Mouse (Mus musculus) ES-CJ7 (cell line): ENCODE results near the gene Gne.

Experiments
- DNase-seq: peaks from one replicate; pipeline ENCODE4 v3.0.0; 2011; ENCODE audit warnings: low read depth, low spot score

The Gne gene

GRCm38 (mm10) chr4:44083945-44084344 lies at the start of gene Gne:
Gene Gne, minus strand, starts transcription at chr4:44084177.
- DNase-seq, result no peak

- DNase-seq, result no peak
These were observed 42.8 kb upstream of the Gne start for GRCm38 (mm10) chr4:44126805-44127204.

DNA sequence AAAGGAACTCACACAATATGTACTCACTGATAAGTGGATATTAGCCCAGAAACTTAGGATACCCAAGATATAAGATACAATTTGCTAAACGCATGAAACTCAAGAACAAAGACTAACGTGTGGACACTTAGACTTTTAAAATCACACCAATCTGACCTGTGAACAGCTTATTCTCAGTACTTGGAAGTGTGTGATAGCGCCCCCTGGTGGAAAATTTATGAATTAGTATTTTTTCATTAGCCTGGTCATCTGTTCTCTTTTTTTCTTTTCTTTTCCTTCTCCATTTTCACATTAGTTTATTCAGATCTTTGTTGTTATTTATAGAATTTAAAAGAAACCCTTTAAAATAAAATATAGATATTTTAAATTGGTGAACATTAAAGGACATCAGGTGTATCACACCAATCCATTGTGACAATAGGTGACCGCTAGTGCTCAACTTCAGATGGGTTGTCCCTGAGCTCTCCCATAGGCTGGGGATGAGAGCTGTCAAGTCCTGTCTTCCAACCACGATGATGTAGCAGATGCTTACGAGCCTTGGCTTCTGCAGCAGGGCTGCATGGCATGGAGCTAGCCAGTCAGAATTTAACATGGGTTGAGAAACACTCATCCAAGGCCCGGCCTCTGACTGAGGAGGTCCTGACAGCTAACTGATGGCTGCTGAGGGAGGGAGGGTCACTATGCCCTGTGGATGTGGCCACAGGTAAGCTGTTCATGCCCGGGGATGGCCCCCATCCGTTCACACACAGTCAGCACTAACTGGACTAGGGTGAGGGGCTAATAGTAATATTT lies 35.6 kb upstream of the Gne start:
- peak; percentile 49 for DNase-seq

DNA sequence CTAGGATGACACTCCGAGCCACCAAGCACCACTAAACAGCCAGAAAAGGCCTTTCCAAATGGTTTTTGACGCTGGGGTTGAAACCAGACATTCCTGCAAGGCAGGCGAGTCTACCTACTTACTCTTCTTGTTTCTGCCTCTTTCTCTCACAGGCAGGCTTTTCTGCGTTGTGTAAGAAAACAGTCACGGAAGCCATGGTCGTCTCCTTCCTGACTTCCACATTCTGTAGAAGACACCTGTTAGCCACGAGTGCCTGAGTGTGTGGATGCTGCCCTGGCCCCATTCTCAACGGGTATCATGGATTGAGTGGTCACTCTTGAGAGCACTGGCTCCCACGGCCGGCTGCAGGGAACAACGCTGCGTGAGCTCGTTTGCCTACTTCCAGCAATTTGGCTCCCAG lies 31.1 kb upstream of the Gne start:
- no peak for DNase-seq

- DNase-seq, result no peak
These were observed 29.6 kb upstream of the Gne start for GRCm38 (mm10) chr4:44113393-44114138.

DNA sequence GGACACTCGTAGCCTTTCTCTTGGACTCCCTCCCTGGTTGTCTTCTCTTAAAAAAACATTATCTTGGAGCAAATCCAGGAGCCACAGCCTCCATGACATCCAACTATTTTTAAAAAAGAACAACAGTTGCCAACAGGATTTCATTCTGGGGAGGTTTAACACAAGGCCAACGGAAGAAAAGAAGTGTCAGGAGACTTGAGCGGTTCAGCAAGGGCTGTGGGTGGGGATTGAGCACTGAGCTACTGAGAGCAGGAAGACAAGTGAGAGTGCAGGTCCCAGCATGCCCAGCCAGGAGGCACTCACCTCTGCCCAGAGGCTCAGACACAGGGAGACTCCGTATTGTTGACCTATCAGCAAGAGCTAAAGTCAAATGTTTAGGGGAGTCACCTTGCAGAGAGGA lies 28.8 kb upstream of the Gne start:
- peak; percentile 17 for DNase-seq

DNA sequence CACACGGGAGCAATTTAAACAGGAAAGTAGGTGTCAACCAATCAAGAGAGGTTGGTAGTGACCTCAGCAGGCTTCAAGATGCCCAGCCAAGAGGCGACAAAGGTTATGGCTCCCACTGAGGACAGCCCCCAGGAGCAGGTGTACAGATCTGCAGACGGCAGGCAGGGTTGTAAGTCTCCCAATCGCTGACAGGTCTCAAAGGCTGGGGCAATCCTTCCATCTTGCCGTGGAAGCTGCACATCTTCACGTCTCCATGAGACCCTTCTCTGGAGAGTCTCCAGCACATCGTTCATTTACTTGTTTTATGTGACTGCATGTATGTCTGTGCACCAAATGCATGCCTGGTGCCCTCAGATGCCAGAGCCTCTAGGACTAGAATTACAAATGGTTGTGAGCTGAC lies 26.8 kb upstream of the Gne start:
- DNase-seq, result no peak

GRCm38 (mm10) chr4:44108297-44108696 lies 24.3 kb upstream of the Gne start:
- no peak for DNase-seq

DNA sequence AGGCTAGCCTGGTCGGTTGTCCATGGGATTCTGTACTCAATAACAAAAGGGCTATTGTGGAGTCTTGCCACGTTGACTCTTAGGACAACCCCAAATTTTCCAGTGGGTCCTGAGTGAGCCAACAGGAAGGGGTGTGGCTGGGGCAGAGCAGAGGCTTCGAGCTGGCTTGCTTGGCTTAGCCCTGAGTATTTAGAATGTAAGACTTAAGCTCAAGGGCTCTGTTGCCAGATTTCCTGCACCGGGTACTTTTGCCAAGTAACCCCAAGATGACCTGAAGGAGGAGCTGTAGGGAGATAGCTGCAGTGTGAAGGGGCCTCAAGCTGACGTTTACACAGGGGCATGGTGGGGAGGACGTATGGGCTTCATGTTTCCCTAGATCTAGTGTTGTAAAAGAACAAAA lies 23.4 kb upstream of the Gne start:
- DNase-seq, result no peak

GRCm38 (mm10) chr4:44106297-44106821 lies 22.4 kb upstream of the Gne start:
- DNase-seq, result peak; percentile 20

DNA sequence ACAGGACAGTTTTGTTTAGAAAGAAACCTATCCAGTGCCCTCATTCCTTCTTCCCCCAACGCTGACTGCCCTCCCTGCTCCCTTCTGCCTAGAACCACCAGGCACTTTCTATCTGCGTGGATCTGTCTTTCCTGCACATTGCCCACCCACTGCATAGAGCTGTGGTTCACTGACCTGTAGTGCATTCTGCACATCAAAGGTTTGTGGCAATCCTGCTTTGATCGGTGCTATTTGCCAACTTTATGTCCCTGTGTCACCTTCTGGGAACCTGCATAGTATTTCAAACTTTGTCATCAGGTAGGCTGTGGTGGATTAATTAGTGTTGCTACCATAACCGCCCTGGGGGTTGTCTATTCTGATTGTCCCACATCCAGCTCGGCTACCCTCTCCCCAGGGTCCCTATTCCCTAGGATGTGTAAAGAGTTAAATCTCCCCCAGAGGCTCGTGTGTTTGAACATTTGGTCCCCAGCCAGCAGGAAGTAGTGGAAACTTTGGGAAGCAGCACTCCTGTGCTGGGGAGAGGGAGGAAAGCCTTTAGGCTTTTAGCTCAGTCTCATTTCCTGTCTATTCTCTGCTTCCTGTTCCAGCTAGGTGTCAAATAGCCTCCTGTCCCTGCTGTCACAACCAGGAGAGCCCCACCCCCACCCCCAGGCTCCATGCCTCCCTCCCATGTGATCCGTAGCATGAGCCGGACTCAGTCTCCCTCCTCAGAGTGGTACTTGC lies 20.4 kb upstream of the Gne start:
- no peak for DNase-seq

DNA sequence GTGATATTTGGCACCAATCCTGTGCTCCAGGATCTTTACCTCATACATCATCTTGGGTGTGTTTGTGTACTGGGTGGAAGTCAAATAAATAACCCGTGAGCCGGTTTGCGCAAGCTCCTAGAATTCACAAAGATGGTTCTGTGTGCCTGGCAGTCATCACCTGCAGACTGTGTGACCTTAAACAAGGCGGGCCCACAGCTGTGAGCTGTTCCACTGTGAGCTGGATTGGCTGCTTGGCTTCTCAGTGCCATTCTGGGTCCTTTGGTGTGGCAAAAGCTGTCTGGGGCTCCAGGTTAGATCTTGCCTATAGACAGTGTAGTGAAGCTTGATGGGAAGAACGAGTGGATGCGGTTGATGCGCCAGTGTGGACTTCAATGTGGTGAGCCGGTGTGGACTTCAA lies 19.6 kb upstream of the Gne start:
- no peak for DNase-seq

DNA sequence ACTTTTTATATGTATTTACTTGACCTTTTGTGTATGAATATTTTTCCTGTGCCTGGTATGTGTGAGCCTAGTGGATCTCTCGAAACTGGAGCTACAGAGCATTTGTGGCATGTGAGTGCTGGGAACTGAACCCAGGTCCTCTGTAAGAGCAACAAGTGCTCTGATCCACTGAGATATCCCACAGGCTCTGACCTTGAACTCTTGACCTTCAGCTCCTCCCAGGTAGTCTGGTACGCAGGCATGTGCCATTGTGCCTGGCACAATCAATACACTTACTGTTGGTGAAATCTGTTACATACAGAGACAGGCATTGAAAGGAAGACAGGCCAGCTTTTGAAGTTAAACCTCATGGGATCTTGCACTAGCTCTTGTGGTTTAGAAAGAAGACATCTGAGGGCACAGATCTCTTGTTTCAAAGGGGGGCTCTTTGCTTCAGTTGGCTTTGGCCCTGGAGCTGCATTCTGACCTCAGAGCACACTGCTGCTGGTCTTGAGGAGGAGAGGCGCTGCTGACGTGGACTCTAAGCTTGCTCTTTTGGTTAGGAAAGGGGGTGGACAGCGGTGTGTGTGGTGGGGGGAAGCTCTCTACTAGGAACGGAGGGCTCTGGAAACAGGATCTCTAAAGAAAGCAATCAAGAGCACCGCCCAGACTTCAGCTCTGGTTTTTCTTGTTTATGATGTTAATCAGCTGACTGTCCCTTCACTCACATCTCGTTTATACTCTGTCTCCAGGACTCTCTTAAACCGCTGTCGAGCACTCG lies 13.8 kb upstream of the Gne start:
- peak; percentile 57 for DNase-seq

- DNase-seq, result no peak
These were observed 10.5 kb upstream of the Gne start for GRCm38 (mm10) chr4:44094475-44094874.

- no peak for DNase-seq
These were observed 8.4 kb upstream of the Gne start for GRCm38 (mm10) chr4:44092359-44092758.

DNA sequence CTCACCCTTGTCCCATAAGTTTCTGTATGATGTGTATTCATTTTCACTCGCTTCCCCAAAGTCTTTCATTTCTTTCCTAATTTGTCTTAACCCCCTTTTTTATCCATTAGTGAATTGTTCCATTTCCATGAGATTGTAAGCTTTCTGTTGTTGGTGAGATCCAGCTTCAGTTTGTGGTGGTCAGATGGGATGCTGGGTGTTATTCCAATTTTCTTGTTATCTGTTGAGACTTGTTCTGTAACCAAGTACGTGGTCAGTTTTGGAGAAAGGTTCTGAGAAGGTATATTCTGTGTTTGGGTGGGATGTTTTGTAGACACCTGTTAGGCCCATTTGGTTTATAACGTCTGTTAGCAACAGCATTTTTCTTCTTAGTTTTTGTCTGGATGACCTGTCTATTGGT lies 1.6 kb upstream of the Gne start:
- DNase-seq, result no peak

DNA sequence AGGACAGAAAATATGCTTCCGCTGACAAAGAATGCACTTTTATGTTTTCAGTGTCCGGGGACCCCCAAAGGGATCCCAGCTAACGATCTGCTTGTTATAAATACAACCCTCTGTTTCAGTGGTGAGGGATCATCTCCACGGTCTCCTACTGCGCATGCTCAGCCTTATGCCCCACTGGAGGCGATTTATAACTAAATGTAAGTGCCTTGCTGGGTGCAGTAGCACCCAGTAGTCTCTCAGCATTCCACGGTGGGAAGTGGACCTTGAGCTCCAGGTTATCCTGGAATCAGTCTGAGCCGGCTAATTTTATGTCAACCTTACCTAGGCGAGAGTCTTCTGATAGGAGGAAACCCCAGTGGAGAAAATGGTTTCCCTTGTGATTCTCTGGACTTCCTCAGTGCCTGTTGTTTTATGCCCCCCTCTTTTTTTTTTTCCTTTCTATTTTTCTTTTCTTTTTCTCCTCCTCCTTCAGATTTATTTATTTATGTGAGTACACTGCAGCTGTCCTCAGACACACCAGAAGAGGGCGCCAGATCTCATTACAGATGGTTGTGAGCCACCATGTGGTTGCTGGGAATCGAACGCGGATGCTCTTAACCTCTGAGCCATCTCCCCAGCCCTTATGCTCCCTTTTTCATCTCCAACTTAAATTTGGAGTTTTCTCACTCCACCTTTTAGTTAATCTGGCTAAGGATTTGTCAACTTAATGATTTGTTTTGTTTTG lies 787 bp upstream of the Gne start:
- DNase-seq, result no peak

GRCm38 (mm10) chr4:44078358-44078933 lies 5.5 kb downstream of the Gne start:
- DNase-seq, result no peak

GRCm38 (mm10) chr4:44074422-44074821 lies 9.6 kb downstream of the Gne start:
- no peak for DNase-seq

- no peak for DNase-seq
These were observed 10.2 kb downstream of the Gne start for GRCm38 (mm10) chr4:44073799-44074198.
